Mouse (Mus musculus) cerebellum, adult 2 months (tissue): ENCODE data around the gene Ccdc113. TPM values are rescaled to one million over a fixed set of nuclear protein-coding genes. Genes with fewer than 3 reads are reported as not detected.

Experiments
- DNase-seq, 2 experiments: peaks; one replicate each; pipeline ENCODE4 v3.0.0; 2021
- H3K27ac ChIP-seq: fragments of 200-500 bp; 2 replicates; pipeline ENCODE4 v1.5.1; 2012; ENCODE audit warnings: low read length, control low read depth, inconsistent platforms; ENCODE audit not compliant: insufficient read depth
- H3K27me3 ChIP-seq: fragments of 200-500 bp; 2 replicates; pipeline ENCODE4 v1.6.1; 2012; ENCODE audit warnings: inconsistent platforms, mild to moderate bottlenecking, low read length, moderate library complexity; ENCODE audit not compliant: control insufficient read depth, insufficient read depth
- H3K4me1 ChIP-seq: fragments of 200-500 bp; 2 replicates; pipeline ENCODE4 v1.6.1; 2011; ENCODE audit warnings: low read length; ENCODE audit not compliant: control insufficient read depth, insufficient read depth
- H3K4me3 ChIP-seq: fragments of 200-500 bp; replicated peaks from 2 replicates; pipeline ENCODE3; 2011; ENCODE audit warnings: mild to moderate bottlenecking, low read depth, low read length, control low read depth; ENCODE audit not compliant: insufficient read depth
- CTCF ChIP-seq: fragments of 200-500 bp; IDR thresholded peaks from 2 replicates; pipeline ENCODE4 v1.5.1; 2011; ENCODE audit warnings: low read depth, mild to moderate bottlenecking, control low read depth, low read length, moderate library complexity, borderline replicate concordance; ENCODE audit not compliant: insufficient read depth
- POLR2A ChIP-seq: fragments of 200-500 bp; IDR thresholded peaks from 2 replicates; pipeline ENCODE4 v1.6.1; 2011; ENCODE audit warnings: low read length, control low read depth, borderline replicate concordance; ENCODE audit not compliant: insufficient read depth
- WGBS: fragments of 180-500 bp; shearing (Covaris S2); methylation state at CpG from one replicate; pipeline ENCODE4 v1.1.7; 2018; 5-methylcytosine and 5-hydroxymethylcytosine counted together
- polyA plus RNA-seq: library from polyadenylated mRNA; depleted of rRNA; stranded (reverse); fragments of >200 nt; gene quantifications from 2 replicates; pipeline ENCODE4 v1.2.3, GENCODE M21; 2012

Ccdc113 gene
- polyA plus RNA-seq, 1 experiment, result 1.1 TPM

DNA sequence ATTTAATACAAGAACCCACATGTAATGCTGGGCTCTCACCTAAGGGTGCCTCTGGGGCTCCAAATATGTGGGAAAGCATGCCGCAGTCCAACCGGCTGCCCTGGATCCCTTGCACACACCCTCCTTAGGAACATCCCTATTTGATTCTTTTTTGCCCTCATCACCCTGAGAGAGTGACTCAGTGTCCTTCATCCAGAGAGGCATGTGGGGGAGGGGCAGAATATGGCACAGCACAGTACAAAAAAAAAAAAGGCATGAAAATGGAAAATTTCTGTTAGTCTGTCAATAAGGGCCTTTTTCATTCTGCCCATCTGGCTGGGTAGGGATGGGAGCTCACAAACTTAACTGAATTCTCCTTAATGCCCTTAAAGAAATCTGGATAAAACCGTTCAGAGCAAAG lies 36.1 kb upstream of the Ccdc113 start:
- no peaks in the 10 kb centered on the region; the same call in 1 of the 2 replicates for H3K4me1 ChIP-seq
- H3K27me3 ChIP-seq, result no peaks in the 10 kb centered on the region
- TF ChIP-seq POLR2A (no peak), CTCF (no peak)
- no peak overlapping the region for H3K4me3 ChIP-seq
- DNase-seq, result no peak
- WGBS, result 86% methylated on average over 3 of the region's 3 CpGs
- no peak overlapping the region for H3K27ac ChIP-seq

DNA sequence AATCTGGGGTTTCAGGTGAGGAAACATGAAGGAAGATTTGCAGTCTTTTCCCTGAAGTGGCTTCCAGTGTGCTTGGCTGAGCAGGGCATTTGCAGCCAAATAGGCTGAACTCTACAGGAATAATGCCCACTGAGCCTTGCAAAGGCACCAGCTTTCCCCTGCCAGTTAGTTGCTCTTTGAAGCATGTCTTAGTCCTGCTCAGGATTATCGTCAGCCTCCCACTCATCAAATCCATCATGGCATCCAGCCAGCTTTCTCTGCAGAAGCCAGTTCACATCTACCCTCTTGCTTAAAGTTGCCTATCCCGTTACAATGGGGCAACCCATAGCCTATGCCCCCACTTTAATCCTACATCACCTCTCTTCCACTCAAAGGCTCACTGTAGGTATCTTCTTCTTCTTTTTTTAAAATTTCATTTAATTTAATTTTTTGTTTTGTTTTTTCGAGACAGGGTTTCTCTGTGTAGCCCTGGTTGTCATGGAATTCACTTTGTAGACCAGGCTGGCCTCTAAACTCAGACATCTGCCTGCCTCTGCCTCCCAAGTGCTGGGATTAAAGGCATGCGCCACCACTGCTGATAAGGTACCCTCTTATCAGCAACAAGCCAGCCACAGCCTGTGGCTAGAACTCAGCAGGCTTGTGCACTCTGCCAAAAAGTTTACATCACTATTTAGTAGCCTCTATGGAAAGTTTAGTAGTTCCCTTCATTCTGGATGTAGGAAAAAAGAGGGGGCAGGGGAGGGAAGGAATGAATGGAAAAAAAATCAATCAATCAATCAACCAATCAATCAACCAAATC lies 34.4 kb upstream of the Ccdc113 start:
- TF ChIP-seq CTCF (no peak), POLR2A (no peak)
- H3K4me3 ChIP-seq, result no peak overlapping the region
- H3K27ac ChIP-seq, result no peak overlapping the region
- no peak for DNase-seq
- H3K27me3 ChIP-seq, result no peaks in the 10 kb centered on the region
- H3K4me1 ChIP-seq, result no peaks in the 10 kb centered on the region; the same call in 1 of the 2 replicates
- 49% methylated on average over 4 of the region's 4 CpGs for WGBS

DNA sequence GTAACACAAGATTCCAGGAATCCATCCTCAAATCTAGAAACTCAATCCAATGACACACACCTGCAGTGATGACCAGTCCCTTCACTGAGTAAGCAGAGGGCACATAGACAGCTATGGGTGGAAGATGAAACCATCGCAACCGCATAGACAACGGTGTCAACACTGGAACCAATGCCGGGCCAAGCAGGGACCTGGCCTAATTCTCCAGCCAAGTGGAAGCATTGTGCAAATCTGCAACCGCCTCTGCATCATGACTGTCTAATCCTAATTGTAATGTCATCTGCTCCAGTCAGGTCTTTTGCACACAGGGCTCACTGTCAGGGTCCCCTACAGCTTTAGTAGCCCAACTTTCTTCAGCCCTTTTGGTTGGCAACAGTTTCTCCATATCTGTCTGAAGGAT lies 33.4 kb upstream of the Ccdc113 start:
- Histone ChIP-seq H3K4me3 (no peak overlapping the region), H3K27me3 (no peaks in the 10 kb centered on the region), H3K4me1 (no peaks in the 10 kb centered on the region; the same call in 1 of the 2 replicates), H3K27ac (no peak overlapping the region)
- DNase-seq, result no peak
- no peak for TF ChIP-seq POLR2A
- TF ChIP-seq CTCF, result no peak
- WGBS, result 59% methylated on average over 5 of the region's 5 CpGs

DNA sequence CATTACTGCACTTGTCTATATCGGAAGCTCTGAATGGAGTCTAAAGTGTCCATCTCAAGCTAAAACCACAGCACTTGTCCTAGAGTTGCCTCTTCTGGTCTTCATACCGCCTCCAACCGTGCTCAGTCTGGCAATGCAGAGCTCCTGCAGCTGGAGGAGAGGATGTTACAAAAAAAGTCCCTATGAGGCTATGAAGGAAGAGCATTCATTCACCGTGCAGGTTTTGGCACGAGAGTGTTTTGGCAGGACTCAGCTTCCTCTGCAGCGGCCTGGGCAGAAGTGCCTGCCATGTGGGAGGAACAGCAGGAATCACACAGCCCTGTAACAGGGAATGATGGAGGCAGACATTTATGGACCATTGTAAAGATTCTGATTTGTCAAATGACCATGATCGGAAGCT lies 31.5 kb upstream of the Ccdc113 start:
- DNase-seq, result no peak
- no peak overlapping the region for H3K4me3 ChIP-seq
- no peak overlapping the region for H3K27ac ChIP-seq
- TF ChIP-seq POLR2A (no peak), CTCF (no peak)
- no peaks in the 10 kb centered on the region for H3K27me3 ChIP-seq
- H3K4me1 ChIP-seq, result no peaks in the 10 kb centered on the region; the same call in 1 of the 2 replicates
- WGBS, result 23% methylated on average over 7 of the region's 7 CpGs

DNA sequence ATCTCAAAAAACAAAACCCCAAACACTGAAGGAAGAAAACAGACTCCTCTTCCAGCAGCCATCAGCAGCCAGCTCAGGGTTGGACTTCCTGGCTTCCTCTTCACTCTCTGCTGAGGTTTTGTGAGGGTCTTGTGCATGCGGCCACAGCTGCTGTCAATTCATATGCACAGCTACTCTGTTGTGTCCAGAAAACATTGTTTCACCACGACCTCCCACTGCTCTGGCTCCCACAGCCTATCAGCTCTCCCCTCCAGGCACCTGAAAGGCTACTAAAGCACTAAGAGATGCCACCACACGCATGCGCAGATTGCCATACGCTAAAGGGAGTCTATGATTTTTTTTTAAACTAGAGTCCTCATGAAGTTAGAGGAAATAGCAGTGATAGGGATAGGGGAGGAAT lies 29.1 kb upstream of the Ccdc113 start:
- no peak for DNase-seq
- TF ChIP-seq CTCF (no peak), POLR2A (no peak)
- Histone ChIP-seq H3K27me3 (no peaks in the 10 kb centered on the region), H3K4me1 (no peaks in the 10 kb centered on the region; the same call in 1 of the 2 replicates), H3K4me3 (no peak overlapping the region), H3K27ac (no peak overlapping the region)
- WGBS, result 41% methylated on average over 5 of the region's 5 CpGs

DNA sequence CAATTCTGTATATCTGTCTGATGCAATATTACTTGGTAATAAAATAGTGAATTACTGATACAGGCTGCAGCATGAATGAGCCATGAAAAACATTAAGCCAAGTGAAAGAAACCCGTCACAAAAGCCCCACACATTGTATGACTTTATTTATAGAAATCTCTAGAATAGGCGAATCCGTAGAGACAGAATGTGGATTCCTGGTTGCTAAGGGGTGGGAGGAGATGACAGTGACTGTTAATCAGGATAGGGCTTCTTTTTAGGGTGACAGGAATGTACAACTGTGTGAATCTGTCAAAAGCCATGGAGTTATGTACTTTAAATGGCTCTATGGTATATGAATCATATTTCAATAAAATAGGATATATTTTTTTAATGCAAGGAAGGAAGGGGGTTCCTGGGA lies 28.3 kb upstream of the Ccdc113 start:
- H3K27ac ChIP-seq, result no peak overlapping the region
- TF ChIP-seq CTCF, result no peak
- TF ChIP-seq POLR2A, result no peak
- WGBS, result 72% methylated on average over 3 of the region's 3 CpGs
- H3K27me3 ChIP-seq, result no peaks in the 10 kb centered on the region
- H3K4me3 ChIP-seq, result no peak overlapping the region
- DNase-seq, result no peak
- H3K4me1 ChIP-seq, result no peaks in the 10 kb centered on the region; the same call in 1 of the 2 replicates

DNA sequence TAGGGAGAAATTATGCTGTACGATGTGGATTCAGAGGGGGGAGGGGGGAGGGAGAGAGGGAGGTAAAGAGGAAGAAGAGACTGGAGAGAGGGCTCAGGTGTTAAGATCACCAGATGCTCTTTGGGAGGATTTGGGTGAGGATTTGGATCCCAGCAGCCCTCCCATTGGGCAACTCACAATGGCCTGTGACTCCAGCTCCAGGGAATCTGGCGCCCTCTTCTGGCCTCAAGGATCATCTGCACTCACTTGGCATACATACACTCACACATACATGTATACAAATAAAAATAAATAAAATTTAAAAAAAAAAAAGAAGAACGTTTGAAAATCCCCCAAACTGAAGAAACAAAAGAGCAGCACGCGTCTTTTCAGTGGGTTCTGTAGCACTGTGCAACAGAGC lies 27.6 kb upstream of the Ccdc113 start:
- WGBS, result 81% methylated on average over 5 of the region's 5 CpGs
- no peak overlapping the region for H3K4me3 ChIP-seq
- no peak overlapping the region for H3K27ac ChIP-seq
- TF ChIP-seq POLR2A, result no peak
- H3K4me1 ChIP-seq, result no peaks in the 10 kb centered on the region; the same call in 1 of the 2 replicates
- DNase-seq, result no peak
- H3K27me3 ChIP-seq, result no peaks in the 10 kb centered on the region

DNA sequence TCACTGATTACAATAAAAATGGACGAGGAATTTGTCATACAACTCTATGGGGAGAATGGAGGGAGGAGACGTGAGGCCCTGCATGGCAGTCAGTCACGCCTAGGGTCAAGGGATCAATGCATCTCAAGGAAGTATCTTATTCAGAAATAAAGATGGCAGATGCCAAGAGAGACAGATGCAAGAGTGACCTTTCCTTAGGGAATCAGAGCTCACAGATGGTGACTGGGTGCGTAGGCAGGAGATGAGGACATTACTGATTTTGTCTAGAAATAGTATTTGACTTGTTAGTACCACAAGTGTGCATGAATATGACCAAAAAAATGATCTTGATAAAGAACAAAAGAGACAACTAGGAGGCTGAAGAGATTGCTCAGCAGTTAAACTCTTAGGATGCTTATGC lies 21.6 kb upstream of the Ccdc113 start:
- Histone ChIP-seq H3K27ac (no peak overlapping the region), H3K4me1 (no peaks in the 10 kb centered on the region), H3K27me3 (no peaks in the 10 kb centered on the region), H3K4me3 (no peak overlapping the region)
- TF ChIP-seq POLR2A, result no peak
- TF ChIP-seq CTCF, result no peak
- WGBS, result 36% methylated on average over 4 of the region's 4 CpGs
- no peak for DNase-seq
